Mouse (Mus musculus) midbrain, embryonic 13.5 days (tissue): ENCODE measurements at regions not wholly inside any gene's neighbourhood (a gene's known extent, or its start where the extent isn't known, plus 50 kb on each side); places are given as distances from the start of the nearest gene placed in this dataset.

Experiments used
- ATAC-seq: fragments of 200-750 bp; cut with Nextera tagmentation; 2 replicates; pipeline ENCODE4 v1.8.0; 2017; ENCODE audit warnings: mild to moderate bottlenecking, moderate TSS enrichment, moderate library complexity
- H3K27ac ChIP-seq: fragments of 300-500 bp; sonication (generic); 2 replicates; pipeline ENCODE4 v1.5.1; 2015; ENCODE audit warnings: inconsistent platforms, mild to moderate bottlenecking, moderate library complexity
- H3K27me3 ChIP-seq: fragments of 300-500 bp; sonication (generic); 2 replicates; pipeline ENCODE4 v1.6.1; 2015; ENCODE audit warnings: mild to moderate bottlenecking, inconsistent platforms
- H3K36me3 ChIP-seq: fragments of 300-500 bp; sonication (generic); 2 replicates; pipeline ENCODE4 v1.6.1; 2015; ENCODE audit warnings: mild to moderate bottlenecking, inconsistent platforms
- H3K4me1 ChIP-seq: fragments of 300-500 bp; sonication (generic); replicated peaks from 2 replicates; pipeline ENCODE4 v1.6.1; 2015; ENCODE audit warnings: inconsistent platforms
- H3K4me2 ChIP-seq: fragments of 300-500 bp; sonication (generic); replicated peaks from 2 replicates; pipeline ENCODE4 v1.6.1; 2015; ENCODE audit warnings: moderate library complexity, mild to moderate bottlenecking, inconsistent platforms
- H3K4me3 ChIP-seq: fragments of 300-500 bp; sonication (generic); replicated peaks from 2 replicates; pipeline ENCODE4 v1.5.1; 2015; ENCODE audit warnings: mild to moderate bottlenecking, inconsistent platforms
- H3K9ac ChIP-seq: fragments of 300-500 bp; sonication (generic); replicated peaks from 2 replicates; pipeline ENCODE4 v1.6.1; 2015; ENCODE audit warnings: mild to moderate bottlenecking, inconsistent platforms
- H3K9me3 ChIP-seq: fragments of 300-500 bp; sonication (generic); 2 replicates; pipeline ENCODE4 v1.6.1; 2016; ENCODE audit warnings: mild to moderate bottlenecking, inconsistent platforms
- WGBS: fragments of 180-500 bp; shearing (Covaris S2); methylation state at CpG from one replicate; pipeline ENCODE4 v1.1.7; 2015; 5-methylcytosine and 5-hydroxymethylcytosine counted together

- WGBS: 6% methylated on average over 4 of the region's 4 CpGs
Observed at GRCm38 (mm10) chr19:44651605-44652004, 89.0 kb downstream of the Hif1an start.

GRCm38 (mm10) chr19:44655719-44656118, 93.1 kb downstream of the Hif1an start:
- Histone ChIP-seq H3K4me2 (peak overlapping the region; percentile 9; the same call in 1 of the 2 replicates), H3K27ac (no peak overlapping the region), H3K4me1 (peaks cover 10% of the 10 kb centered on the region), H3K9ac (no peak overlapping the region), H3K27me3 (peaks cover 86% of the 10 kb centered on the region), H3K4me3 (no peak overlapping the region), H3K9me3 (no peaks in the 10 kb centered on the region), H3K36me3 (no peaks in the 10 kb centered on the region)
- WGBS: 3% methylated on average over 6 of the region's 6 CpGs
- ATAC-seq: peak; percentile 81

More at GRCm38 (mm10) chr19:44651605-44652004, 89.0 kb downstream of the Hif1an start:
- H3K9ac ChIP-seq: no peak overlapping the region
- no peak for ATAC-seq
- H3K27me3 ChIP-seq: peaks cover 88% of the 10 kb centered on the region
- no peak overlapping the region for H3K27ac ChIP-seq
- H3K4me1 ChIP-seq: peaks cover 19% of the 10 kb centered on the region
- H3K9me3 ChIP-seq: no peaks in the 10 kb centered on the region
- no peak overlapping the region for H3K4me2 ChIP-seq
- H3K36me3 ChIP-seq: no peaks in the 10 kb centered on the region
- no peak overlapping the region for H3K4me3 ChIP-seq

- H3K4me3 ChIP-seq: no peak overlapping the region
- H3K9me3 ChIP-seq: no peaks in the 10 kb centered on the region
- no peak for ATAC-seq
- H3K4me2 ChIP-seq: no peak overlapping the region
- no peak overlapping the region for H3K9ac ChIP-seq
- no peak overlapping the region for H3K27ac ChIP-seq
- peaks cover 13% of the 10 kb centered on the region for H3K4me1 ChIP-seq
- WGBS: 23% methylated on average over 10 of the region's 10 CpGs
- peaks cover 86% of the 10 kb centered on the region for H3K27me3 ChIP-seq
- no peaks in the 10 kb centered on the region for H3K36me3 ChIP-seq
Observed at GRCm38 (mm10) chr19:44659316-44659715, 96.5 kb upstream of the Pax2 start.

GRCm38 (mm10) chr19:44669535-44669958, 86.3 kb upstream of the Pax2 start:
- 0 out of 2 replicates have a peak, but pooled peaks have one; percentile 12 for ATAC-seq
- peaks cover 33% of the 10 kb centered on the region for H3K4me1 ChIP-seq
- H3K36me3 ChIP-seq: no peaks in the 10 kb centered on the region
- 0% methylated on average over 14 of the region's 14 CpGs for WGBS
- no peaks in the 10 kb centered on the region for H3K9me3 ChIP-seq
- H3K4me2 ChIP-seq: peak overlapping the region; percentile 53
- H3K27me3 ChIP-seq: peaks cover 92% of the 10 kb centered on the region
- H3K4me3 ChIP-seq: peak overlapping the region; percentile 27
- no peak overlapping the region for H3K27ac ChIP-seq
- no peak overlapping the region for H3K9ac ChIP-seq

GRCm38 (mm10) chr19:44674621-44675245, 81.1 kb upstream of the Pax2 start:
- no peak for ATAC-seq
- Histone ChIP-seq H3K4me1 (peaks cover 39% of the 10 kb centered on the region), H3K36me3 (no peaks in the 10 kb centered on the region), H3K4me2 (peak overlapping the region; percentile 40), H3K9ac (no peak overlapping the region), H3K4me3 (peak overlapping the region; percentile 24), H3K9me3 (no peaks in the 10 kb centered on the region), H3K27ac (no peak overlapping the region), H3K27me3 (peaks cover 98% of the 10 kb centered on the region)
- 7% methylated on average over 45 of the region's 45 CpGs for WGBS

GRCm38 (mm10) chr19:44676555-44677120, 79.2 kb upstream of the Pax2 start:
- Histone ChIP-seq H3K4me2 (no peak overlapping the region), H3K4me1 (peaks cover 25% of the 10 kb centered on the region), H3K9ac (no peak overlapping the region), H3K27me3 (peaks cover 99% of the 10 kb centered on the region), H3K4me3 (no peak overlapping the region), H3K36me3 (no peaks in the 10 kb centered on the region), H3K9me3 (no peaks in the 10 kb centered on the region), H3K27ac (no peak overlapping the region)
- ATAC-seq: no peak
- 2% methylated on average over 12 of the region's 12 CpGs for WGBS

- no peak overlapping the region for H3K27ac ChIP-seq
- no peaks in the 10 kb centered on the region for H3K36me3 ChIP-seq
- no peak overlapping the region for H3K9ac ChIP-seq
- no peak for ATAC-seq
- H3K9me3 ChIP-seq: no peaks in the 10 kb centered on the region
- H3K4me2 ChIP-seq: no peak overlapping the region
- H3K4me3 ChIP-seq: no peak overlapping the region
- WGBS: 66% methylated on average over 8 of the region's 8 CpGs
- H3K4me1 ChIP-seq: peaks cover 22% of the 10 kb centered on the region
- H3K27me3 ChIP-seq: peaks cover 99% of the 10 kb centered on the region
Observed at GRCm38 (mm10) chr19:44677295-44677694, 78.5 kb upstream of the Pax2 start.

GRCm38 (mm10) chr19:44678686-44679085, 77.2 kb upstream of the Pax2 start:
- no peak overlapping the region for H3K4me3 ChIP-seq
- H3K27me3 ChIP-seq: peaks cover 99% of the 10 kb centered on the region
- no peaks in the 10 kb centered on the region for H3K36me3 ChIP-seq
- H3K9me3 ChIP-seq: no peaks in the 10 kb centered on the region
- H3K4me1 ChIP-seq: peaks cover 24% of the 10 kb centered on the region
- H3K4me2 ChIP-seq: no peak overlapping the region
- no peak overlapping the region for H3K27ac ChIP-seq
- ATAC-seq: no peak
- 81% methylated on average over 1 of the region's 1 CpGs for WGBS
- H3K9ac ChIP-seq: no peak overlapping the region

- Histone ChIP-seq H3K4me1 (peaks cover 21% of the 10 kb centered on the region), H3K4me2 (no peak overlapping the region), H3K9ac (no peak overlapping the region), H3K9me3 (no peaks in the 10 kb centered on the region), H3K27me3 (peaks cover 99% of the 10 kb centered on the region), H3K36me3 (no peaks in the 10 kb centered on the region), H3K4me3 (no peak overlapping the region), H3K27ac (no peak overlapping the region)
- 9% methylated on average over 7 of the region's 8 CpGs for WGBS
- no peak for ATAC-seq
Observed at GRCm38 (mm10) chr19:44681675-44682074, 74.2 kb upstream of the Pax2 start.

GRCm38 (mm10) chr19:44683191-44683590, 72.7 kb upstream of the Pax2 start:
- H3K36me3 ChIP-seq: no peaks in the 10 kb centered on the region
- no peak overlapping the region for H3K4me3 ChIP-seq
- ATAC-seq: no peak
- H3K9me3 ChIP-seq: no peaks in the 10 kb centered on the region
- no peak overlapping the region for H3K9ac ChIP-seq
- H3K27ac ChIP-seq: no peak overlapping the region
- 3% methylated on average over 12 of the region's 12 CpGs for WGBS
- H3K4me2 ChIP-seq: no peak overlapping the region
- peaks cover 19% of the 10 kb centered on the region for H3K4me1 ChIP-seq
- peaks cover 98% of the 10 kb centered on the region for H3K27me3 ChIP-seq

GRCm38 (mm10) chr19:44684061-44684514, 71.8 kb upstream of the Pax2 start:
- Histone ChIP-seq H3K4me3 (peak overlapping the region; percentile 25), H3K27me3 (peaks cover 99% of the 10 kb centered on the region), H3K9me3 (no peaks in the 10 kb centered on the region), H3K4me2 (peak overlapping the region; percentile 45), H3K9ac (no peak overlapping the region), H3K27ac (no peak overlapping the region), H3K4me1 (peaks cover 19% of the 10 kb centered on the region), H3K36me3 (no peaks in the 10 kb centered on the region)
- WGBS: 2% methylated on average over 29 of the region's 48 CpGs
- peak; percentile 67 for ATAC-seq

GRCm38 (mm10) chr19:44686061-44686460, 69.8 kb upstream of the Pax2 start:
- ATAC-seq: no peak
- WGBS: 46% methylated on average over 7 of the region's 7 CpGs
- H3K4me2 ChIP-seq: no peak overlapping the region
- peaks cover 99% of the 10 kb centered on the region for H3K27me3 ChIP-seq
- no peak overlapping the region for H3K27ac ChIP-seq
- H3K9me3 ChIP-seq: no peaks in the 10 kb centered on the region
- H3K4me1 ChIP-seq: peaks cover 19% of the 10 kb centered on the region
- no peaks in the 10 kb centered on the region for H3K36me3 ChIP-seq
- no peak overlapping the region for H3K4me3 ChIP-seq
- no peak overlapping the region for H3K9ac ChIP-seq
